Mouse (Mus musculus): Measurements from ENCODE around the gene Ggta1. TPM values are rescaled to one million over a fixed set of nuclear protein-coding genes. Genes with fewer than 3 reads are reported as not detected.

The Ggta1 gene
- polyA plus RNA-seq, 1 experiment: 16.5 TPM

GRCm38 (mm10) chr2:35490458-35491111 lies 27.6 kb upstream of the Ggta1 start:
- no peak for DNase-seq (ENCODE audit: low spot score)

- DNase-seq (ENCODE audit: low spot score): no peak
Observed at GRCm38 (mm10) chr2:35487700-35488099, 24.7 kb upstream of the Ggta1 start.

DNA sequence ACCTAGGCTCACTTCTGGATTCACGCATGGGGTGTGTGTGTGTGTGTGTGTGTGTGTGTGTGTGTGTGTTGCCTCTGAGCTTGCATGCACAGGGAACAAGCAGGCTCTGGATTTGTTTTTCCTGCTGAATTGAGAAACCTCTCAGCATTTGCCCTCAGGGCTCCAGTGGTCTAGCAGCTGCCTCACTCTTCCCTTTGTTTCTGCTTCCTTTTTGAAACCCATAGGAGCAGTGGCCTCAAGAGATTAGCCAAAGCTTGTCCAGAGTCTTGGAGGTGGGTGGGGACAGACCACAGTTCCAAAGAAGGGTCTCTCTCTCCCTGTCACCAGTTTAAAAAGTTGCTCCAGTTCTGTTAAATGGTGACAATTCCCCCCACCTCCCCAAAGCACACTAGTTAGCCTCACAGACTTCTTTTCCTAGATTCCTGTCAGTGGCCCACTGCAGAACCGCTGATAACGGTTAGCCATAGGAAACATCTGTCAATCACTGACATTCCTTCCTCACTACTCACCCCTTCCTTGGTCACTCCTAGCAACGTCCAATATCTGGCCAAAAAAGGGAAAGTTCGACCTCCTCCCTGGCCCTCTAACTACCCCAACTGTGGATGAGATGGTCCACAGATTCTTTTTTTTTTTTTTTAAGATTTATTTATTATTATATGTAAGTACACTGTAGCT lies 24.1 kb upstream of the Ggta1 start:
- DNase-seq (ENCODE audit: low spot score): no peak

DNA sequence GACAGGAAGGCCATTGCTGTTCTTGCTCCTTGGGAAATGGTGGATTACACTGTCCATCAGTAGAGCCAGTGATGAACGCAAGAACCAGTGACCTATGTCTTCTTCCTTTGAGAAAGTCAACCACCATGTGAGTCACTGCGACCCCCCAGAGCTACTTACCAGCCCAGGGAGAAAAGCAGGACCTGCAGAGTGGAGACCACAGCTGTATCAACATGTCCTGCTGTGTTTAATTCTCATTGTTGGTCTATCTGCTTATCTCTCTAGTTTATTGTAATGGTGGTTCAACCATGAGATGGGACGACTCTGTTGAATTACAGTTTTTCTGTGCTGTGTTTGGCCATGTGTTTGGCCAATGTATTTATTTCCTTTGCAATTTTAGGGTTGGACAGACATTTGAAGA lies 21.1 kb upstream of the Ggta1 start:
- DNase-seq (ENCODE audit: low spot score): no peak

DNA sequence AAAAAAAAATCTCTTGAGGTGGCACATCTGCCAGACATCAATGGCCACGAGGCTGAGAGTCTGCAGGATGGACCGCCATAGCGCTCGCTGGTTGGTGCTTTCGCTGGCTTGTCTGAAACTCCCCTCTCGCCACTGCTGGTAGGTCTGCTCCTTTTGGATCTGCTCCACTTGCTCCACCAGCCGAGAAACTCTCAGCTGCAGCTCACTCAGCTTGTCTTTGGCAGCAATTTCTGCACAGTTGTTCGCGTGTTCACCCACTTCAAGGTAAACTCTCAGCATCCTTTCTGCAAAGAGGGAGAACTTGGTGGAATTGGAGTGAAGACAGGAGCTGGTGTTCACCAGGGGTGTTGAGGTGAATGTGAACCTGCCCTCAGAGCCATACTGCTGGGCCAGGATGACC lies 20.4 kb upstream of the Ggta1 start:
- no peak for DNase-seq (ENCODE audit: low spot score)

GRCm38 (mm10) chr2:35481322-35481990 lies 18.4 kb upstream of the Ggta1 start:
- DNase-seq (ENCODE audit: low spot score): no peak

- no peak for DNase-seq (ENCODE audit: low spot score)
Observed at GRCm38 (mm10) chr2:35480073-35480472, 17.0 kb upstream of the Ggta1 start.

DNA sequence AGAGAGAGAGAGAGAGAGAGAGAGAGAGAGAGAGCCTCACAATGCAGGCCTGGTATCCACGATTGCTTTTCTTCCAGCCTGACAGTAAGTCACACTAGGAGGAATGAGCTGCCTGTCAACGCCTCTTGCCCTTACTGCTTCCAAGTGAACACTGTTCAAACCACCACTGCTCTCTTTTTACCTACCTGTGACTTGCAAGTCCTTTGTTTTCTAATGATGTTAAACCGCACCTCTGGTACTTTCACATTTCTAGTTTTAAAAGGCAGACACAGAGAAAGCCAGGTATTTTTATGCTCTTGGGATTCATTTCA lies 15.7 kb upstream of the Ggta1 start:
- DNase-seq (ENCODE audit: low spot score): no peak

DNA sequence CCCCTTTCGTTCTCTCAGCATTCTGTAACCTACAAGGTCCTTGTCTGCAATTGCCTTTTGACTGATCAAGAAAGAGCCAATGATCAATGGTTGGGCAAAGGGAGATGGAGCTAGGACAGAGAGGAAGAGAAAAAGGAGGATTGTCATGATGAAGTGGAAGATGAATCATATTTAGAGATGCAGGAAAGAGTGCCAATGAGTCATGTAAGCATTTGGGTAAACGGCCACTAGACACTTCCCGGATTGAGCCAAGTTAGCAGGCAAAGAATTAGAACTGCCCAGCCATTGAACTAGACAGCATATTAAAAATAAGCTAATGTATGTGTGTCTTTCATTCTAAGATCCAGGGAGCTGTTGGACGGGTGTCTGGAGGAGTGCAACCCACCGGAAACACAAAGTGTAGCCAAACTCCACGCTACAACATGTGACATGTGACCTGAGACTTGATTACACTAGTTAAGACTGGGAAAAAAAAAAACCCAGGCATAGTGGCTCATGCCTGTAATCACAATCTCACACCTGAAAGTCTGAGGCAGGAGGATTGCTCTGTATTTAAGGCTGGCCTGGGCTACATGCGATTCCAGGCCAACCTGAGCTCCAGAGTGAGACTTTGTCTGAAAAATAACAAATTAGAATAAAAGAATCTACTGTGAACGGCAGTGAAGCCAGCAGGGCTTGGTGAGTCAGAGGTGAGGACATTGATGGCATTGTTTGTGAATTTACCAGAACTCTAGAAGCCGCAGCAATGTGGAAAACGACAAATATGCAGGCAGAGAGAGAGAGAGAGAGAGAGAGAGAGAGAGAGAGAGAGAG lies 15.2 kb upstream of the Ggta1 start:
- no peak for DNase-seq (ENCODE audit: low spot score)

GRCm38 (mm10) chr2:35477321-35477720 lies 14.3 kb upstream of the Ggta1 start:
- no peak for DNase-seq (ENCODE audit: low spot score)

GRCm38 (mm10) chr2:35474916-35475315 lies 11.9 kb upstream of the Ggta1 start:
- no peak for DNase-seq (ENCODE audit: low spot score)

DNA sequence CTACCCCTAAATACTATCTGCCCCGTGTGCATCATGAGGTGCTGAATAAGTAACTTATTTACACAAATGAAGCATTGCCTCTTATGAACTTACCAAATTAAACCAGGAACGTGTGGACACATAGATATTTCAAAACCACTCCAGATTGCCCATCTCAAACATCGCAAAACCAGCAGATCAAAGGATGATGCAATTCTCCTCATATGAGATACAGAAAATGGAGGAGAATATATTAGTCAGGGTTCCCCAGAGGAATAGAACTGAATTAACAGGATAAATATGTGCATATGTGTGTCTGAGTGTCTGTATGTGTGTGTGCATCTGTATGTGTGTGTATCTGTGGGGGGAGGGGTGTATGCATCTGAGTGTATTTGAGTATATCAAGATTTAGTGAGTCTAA lies 6.2 kb upstream of the Ggta1 start:
- no peak for DNase-seq (ENCODE audit: low spot score)

GRCm38 (mm10) chr2:35468276-35468675 lies 5.2 kb upstream of the Ggta1 start:
- no peak for DNase-seq (ENCODE audit: low spot score)

DNA sequence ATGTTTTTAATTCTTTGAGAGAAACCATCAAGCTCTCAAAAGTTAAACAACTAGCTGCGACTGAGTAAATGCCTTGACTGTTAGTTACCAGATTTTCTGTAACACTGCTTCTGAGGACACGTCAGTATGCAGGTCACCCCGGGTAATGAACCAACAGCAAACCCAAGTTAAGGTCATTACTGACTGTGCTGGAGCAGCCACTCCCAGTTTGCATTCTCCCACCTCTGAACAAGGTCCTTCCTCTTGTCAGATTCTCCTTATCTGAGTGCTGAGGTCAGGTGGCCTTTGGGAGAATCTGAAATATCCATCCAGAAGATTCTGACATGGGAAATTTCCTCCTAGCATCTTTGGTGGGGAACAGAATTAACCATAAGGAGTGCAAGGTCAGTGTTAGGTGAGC lies 4.8 kb upstream of the Ggta1 start:
- no peak for DNase-seq (ENCODE audit: low spot score)

DNA sequence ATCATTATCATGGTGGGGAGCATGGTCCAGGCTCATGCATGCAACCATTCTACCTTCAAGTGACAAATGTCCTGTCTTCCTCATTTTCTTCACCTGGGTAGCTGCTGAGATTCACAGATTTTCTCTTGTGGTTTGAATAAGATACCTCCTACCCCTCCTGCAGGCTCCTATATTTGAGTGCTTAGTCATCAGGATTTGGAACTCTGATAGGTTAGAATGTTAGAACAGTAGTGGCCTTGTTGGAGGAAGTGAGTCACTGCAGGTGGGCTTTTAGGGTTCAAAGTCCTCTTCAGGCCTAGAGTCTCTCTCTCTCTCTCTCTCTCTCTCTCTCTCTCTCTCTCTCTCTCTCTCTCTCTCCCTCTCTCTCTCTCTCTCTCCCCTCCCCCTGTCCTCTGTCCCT lies 2.6 kb upstream of the Ggta1 start:
- no peak for DNase-seq (ENCODE audit: low spot score)

GRCm38 (mm10) chr2:35464548-35464947 lies 1.5 kb upstream of the Ggta1 start:
- no peak for DNase-seq (ENCODE audit: low spot score)

- DNase-seq (ENCODE audit: low spot score): no peak
Observed at GRCm38 (mm10) chr2:35464089-35464534, 1.1 kb upstream of the Ggta1 start.

GRCm38 (mm10) chr2:35463372-35464088 lies 499 bp upstream of the Ggta1 start:
- no peak for DNase-seq (ENCODE audit: low spot score)

DNA sequence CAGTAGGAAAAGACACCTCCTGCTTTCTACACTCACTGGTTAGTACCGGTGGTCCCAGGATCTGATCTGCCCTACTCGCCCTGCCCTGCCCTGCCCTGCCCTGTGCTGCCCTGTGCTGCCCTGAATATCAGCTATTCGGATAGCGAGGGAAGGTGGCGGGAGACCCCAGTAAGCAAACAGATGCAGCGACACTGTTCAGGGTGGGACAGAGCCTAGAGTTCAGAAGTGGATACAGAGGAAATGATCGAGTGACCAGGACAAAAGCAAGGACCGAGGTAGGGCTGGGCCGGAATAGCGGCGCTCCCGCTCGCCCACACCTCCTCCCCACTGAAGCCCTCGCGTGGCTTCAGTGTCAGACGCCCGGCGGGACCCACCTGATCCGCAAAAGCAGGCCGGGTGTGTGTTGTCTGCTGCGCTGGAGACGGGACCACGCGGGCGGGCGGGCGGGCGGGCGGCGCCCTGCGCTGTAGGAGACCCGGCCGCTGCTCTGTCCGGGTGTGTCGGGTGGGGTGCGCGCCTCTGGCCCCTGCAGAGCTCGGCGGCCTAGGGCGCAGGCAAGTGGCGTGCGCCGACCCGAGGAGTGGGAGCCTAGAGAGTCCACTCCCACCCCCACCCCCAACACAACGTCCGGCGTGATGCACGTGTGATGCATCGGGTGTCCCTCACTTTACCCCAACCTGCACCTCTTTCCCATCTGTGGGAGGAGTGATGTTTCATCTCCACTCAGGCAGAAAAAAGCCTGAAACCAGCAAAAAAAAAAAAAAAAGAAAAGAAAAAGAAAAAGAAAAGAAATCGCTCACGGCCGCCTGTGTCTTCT lies 852 bp downstream of the Ggta1 start:
- no peak for DNase-seq (ENCODE audit: low spot score)

- no peak for DNase-seq (ENCODE audit: low spot score)
Observed at GRCm38 (mm10) chr2:35461131-35461947, 1.7 kb downstream of the Ggta1 start.
